Mouse (Mus musculus): ENCODE measurements around the gene Celsr3.

Gene Celsr3

DNA sequence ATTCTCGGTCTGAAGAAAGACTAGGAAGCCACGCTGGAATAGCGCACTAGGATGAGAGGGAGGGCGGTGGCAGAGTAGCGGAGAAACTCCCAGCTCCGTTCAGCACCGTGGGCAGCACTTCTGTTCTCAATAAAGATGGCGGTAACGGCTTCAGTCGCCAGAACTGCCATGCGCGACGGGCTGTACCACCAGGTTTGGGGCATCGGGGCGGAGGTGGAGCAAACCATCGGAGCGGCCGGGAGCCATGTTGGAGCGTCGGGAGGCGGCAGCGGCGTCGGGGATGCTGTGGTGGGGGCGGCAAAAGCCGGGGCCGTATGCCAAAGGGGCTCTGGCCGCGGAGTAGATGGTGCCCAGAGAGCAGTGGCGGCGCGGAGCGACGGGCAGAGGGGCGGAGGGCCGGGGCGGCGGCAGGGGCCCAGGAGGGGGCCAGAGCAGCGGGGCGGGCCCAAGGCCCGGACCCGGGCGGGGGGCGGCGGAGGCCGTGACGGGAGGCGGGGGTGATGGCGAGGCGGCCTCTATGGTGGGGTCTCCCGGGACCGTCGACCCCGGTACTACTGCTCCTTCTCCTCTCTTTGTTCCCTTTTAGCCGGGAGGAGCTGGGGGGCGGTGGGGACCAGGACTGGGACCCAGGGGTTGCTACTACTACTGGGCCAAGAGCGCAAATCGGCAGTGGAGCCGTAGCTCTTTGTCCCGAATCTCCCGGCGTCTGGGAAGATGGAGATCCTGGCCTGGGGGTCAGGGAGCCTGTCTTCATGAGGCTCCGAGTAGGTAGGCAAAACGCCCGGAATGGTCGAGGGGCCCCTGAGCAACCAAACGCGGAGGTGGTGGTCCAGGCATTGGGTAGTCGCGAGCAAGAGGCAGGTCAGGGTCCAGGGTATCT, at the start of gene Celsr3:
TSS of gene Celsr3 (plus strand) at position 501 of the 880 bp plus-strand sequence.
- in situ Hi-C loops (cut with MboI, MseI), result loop anchor here in 1 of 2 experiments (25.0 kb wide), 1 partner anchor 786 kb away; no protein-coding TSS in a partner anchor

DNA sequence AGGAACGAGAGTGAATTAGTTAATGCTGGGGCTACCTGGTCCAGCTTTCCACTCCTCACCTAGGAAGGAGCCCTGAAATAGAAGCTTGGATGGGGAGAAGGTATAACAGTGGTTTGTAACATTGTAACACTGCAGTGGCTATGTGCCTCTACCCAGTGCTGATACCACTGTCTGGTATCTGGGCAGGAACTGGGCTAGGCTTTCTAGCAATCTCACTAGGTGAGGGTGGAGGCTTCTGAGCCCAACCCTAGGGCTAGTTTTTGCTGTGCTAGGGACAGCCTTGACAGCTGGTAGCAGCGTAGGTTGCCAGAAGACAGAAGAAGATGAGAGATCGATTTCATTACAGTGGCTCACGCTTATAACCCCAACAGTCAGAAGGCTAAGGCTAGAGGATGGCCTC, 49.5 kb upstream of the Celsr3 start:
- in situ Hi-C loops (cut with MboI, MseI), result no loop called here

DNA sequence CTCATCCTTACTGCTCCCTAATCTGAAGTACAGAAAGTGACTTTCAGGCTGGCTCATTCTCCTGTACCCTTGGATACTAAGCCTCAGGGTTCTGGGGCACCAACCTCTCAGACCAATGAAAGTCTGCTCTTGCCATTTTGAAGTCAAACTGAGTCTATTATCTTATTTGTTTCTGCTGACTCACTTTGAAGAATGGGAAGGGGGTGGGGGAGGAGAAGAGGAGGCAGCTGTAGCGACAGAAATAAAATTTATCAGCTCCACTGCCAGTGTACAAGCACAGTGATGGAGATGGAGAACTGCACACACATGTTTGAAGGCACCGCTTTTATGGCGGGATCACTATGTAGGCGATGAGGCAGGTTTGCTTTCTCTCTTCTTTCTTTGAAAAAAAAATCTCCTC, 48.8 kb upstream of the Celsr3 start:
- in situ Hi-C loops (cut with MboI, MseI), result no loop called here

DNA sequence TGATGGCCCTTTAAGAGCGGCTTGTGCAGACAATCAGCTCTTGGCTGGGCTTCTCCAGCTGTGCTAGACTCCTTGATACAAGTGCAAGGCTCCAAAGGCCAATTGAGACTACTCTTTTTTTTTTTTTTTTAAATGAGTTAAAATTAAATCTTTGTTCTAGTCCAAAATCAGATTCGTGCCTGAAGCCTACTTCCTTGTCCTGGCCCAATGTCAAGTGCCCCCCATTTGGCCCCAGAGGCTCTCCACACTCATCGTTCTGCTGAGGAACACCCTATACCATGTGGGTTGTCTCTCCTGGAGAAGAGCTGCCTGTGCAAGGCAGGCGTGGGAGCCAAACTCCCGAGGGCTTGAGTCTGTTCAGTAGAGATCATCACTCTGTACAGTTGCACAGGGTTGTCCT, 45.2 kb upstream of the Celsr3 start:
- in situ Hi-C loops (cut with MboI, MseI), result loop anchor here in 1 of 2 experiments (10.0 kb wide), 1 partner anchor 1896 kb away; the partner anchor contains the start of gene Rbm15b

DNA sequence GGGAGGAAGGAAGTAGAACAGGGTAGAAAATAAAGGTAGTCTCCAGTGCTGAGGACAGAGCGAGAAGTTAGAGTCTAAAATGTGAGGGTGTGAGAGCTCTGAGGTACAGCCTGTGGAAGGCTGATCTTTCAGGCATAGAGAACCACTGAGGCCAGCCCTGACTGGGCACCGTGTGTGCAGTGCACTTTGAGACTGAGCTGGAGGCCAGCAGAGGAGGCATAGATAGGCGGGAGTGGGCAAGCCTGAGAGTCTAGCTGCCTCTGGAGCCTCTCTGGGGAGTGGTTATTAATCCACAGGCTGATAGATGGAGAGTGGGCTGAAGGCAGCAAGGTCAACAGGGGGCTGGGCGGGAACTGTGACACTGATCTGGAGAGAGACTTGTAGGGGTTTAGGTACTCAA, 44.2 kb upstream of the Celsr3 start:
- in situ Hi-C loops (cut with MboI, MseI), result loop anchor here in 1 of 2 experiments (10.0 kb wide), 1 partner anchor 1897 kb away; the partner anchor contains the start of gene Rbm15b

DNA sequence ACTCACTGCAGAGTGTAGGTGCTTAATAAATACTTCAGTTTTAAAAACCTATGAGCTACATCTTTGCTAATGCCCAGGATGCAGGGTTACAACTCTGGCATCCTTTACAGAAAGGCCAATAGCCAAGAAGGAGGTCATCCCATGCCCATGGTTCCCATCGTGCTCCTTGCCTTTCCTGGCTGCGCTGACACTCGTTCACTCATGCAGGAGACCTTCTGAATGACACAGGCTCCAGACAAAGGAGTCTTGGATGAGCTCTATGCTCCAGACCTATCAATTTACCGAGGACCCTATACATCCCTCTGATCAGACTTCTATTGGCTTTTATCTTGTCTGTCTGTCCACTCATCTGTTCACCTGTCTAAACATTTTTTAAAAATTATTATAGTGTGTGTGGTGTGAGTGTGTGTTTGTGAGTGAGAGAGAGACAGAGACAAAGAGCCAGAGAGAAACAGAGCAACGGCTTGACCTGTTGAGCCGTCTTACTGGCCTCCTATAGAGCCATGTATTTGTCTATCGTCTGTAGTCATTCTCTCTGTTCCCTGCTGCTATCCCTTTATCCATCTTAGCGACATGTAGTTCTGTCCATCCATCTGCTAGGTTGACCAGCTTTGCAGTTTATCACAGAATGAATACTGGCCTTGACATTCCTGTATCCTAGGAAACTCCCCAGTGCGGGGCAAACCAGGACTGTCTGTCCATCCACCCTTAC, 43.1 kb upstream of the Celsr3 start:
- in situ Hi-C loops (cut with MboI, MseI), result loop anchor here in 1 of 2 experiments (10.0 kb wide), 1 partner anchor 1898 kb away; the partner anchor contains the start of gene Rbm15b

DNA sequence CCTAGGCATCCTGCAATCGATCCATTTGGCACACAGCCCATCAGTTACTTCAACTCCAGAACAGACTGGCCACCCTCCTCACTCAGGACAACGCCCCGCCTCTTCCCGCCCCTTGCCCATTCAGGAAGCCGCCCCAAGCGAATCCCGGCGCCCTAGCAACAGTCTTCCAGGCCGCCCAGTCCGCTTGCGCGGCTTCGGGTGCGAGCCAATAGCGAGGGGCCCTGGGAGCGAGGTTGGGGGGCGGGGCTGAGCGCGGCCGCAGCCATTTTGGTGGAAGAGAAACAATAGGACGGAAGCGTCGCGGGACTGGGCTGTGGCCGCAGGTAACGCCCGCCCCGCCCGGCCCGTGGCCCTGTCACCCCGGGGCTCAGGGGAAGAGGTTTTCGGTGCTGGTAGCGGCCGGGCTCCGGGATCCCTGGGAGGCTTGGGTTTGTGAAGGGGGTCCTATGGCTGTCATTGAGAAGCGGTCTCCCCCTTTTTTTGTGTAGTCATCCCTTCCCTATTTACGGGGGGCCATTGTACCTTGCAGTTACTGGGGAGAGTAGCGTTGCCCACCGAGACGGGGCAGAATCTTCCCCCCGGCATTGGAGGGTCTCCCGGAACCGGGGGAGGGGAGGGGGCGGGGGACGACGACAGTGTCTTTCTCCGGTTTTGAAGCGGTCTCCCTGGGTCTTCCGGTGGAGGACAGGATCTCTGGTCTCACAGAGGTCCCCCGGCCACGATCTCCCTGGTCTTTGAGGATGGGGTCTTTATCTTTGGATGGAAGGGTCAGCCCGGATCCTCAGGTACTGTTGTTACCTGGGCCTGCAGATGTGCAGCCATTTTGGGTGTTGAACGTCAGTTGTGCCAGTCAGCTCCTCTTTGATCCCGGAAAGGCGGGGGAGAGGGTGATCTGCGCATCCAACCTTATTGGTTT, 42.3 kb upstream of the Celsr3 start, which contains the start of gene Ip6k2:
TSS of gene Ip6k2 (plus strand) at position 249 of the 916 bp plus-strand sequence.
- in situ Hi-C loops (cut with MboI, MseI), result loop anchor here in 1 of 2 experiments (10.0 kb wide), 1 partner anchor 1899 kb away; the partner anchor contains the start of gene Rbm15b

DNA sequence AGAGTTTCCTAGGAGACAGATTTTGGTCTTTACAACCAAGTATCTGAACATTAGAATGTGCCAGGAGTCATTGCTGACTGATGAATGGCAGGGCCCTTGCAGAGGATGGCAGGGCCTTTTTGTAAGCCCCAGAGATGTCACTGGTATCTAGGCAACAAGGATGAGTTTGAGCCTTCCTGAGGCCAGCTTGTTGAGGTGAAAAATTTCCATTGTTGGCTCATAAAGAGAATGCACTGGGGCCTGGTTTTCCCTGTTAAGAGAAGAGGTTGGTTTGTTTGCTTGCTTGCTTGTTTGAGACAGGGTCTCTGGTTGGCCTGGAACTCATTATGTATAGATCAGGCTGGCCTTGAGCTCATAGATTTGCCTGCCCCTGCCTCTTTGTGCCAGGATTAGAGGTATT, 40.7 kb upstream of the Celsr3 start:
- in situ Hi-C loops (cut with MboI, MseI), result loop anchor here in 1 of 2 experiments (10.0 kb wide), 1 partner anchor 1901 kb away; the partner anchor contains the start of gene Rbm15b

DNA sequence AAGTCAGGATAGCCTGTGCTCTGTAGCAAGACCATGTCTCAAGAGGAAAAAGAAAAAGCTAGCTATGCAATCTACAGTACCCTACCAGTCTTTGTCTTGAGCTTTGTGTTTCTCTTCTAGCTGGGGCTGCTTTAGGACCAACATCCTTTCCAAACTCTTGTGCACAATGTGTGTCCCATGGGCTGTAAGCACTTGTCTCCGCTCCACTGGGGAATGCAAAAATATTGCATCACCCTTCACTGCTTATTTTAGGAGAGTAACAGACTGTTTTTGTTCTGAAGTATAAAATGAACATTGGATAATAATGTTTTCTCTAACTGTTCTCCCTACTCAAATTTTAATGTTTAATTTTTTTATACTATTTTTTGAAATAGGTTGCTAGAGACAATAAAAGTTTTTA, 39.6 kb upstream of the Celsr3 start:
- in situ Hi-C loops (cut with MboI, MseI), result loop anchor here in 1 of 2 experiments (10.0 kb wide), 1 partner anchor 1902 kb away; the partner anchor contains the start of gene Rbm15b

DNA sequence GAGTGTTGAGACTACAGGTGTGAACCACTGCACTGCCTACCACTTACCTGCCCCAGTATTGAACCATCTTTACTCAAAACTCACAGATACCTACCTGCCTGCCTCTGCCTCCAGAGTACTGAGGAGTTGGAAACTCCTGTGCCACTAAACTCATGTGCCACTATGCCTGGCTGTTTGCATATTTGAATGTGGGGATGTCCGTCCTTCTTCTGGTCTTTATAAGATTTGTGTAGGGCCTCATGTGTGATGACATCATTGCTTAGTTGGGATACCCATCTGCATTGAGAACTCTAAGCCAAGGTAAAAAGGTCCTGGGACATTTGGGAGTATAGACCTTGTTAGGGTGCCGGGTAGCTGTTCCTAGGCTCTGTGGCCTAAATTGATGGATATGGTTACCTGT, 39.0 kb upstream of the Celsr3 start:
- in situ Hi-C loops (cut with MboI, MseI), result loop anchor here in 1 of 2 experiments (10.0 kb wide), 1 partner anchor 1902 kb away; the partner anchor contains the start of gene Rbm15b

DNA sequence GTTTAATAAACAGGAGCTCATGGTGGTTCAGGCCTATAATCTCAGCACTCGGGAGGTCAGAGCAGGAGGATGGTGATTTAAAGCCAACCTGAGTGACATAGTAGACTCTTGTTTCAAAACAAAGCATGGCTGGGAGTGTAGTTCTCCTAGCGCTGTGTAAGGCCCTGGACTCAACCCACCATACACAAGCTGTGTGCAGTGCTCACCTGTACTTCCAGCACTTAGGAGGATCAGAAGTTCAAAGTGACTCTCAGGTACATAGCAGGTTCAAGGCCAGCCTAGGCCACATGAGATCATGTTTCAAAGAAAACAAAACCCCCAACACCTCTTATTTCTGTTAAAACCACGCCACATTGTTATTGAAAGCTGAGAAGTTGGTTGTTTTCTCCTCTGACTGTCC, 37.4 kb upstream of the Celsr3 start:
- in situ Hi-C loops (cut with MboI, MseI), result loop anchor here in 1 of 2 experiments (10.0 kb wide), 1 partner anchor 1904 kb away; the partner anchor contains the start of gene Rbm15b

DNA sequence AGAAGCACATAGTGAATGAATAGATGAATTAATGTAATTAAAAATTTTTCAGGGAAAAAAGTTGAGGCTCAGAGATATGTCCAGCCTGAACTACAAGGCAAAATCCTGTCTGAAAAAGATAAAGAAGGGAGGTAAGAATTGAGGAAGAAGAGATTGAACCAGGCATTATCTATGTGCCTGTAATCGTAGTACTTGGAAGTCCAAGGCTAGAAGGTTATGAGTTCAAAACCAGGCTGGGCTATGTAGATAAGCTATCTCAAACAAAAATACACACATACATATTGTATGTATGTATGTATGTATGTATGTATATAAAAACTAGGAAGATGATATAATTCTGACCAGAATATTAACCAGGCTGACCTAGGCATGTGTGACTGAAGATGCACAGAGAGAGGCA, 33.8 kb upstream of the Celsr3 start:
- in situ Hi-C loops (cut with MboI, MseI), result no loop called here

DNA sequence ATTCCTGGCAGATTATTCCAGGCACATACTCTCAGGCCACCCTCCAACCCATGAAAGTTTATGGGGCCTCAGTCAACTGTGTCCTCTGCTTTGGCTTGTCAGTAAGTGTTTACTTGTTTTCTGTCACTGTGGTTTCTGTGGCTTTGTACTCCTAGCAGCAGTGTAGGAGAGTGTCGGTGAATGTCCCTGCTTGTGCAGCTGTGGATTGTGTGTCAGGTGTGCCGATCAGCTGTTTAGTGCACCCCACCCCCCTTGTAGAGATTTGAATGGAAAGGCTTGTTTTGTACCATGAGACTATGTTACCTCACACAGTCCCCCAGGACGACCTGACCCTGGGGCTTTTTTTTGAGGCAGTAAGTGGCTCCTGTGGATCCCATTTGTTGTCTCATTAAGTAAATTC, 33.4 kb upstream of the Celsr3 start:
- in situ Hi-C loops (cut with MboI, MseI), result no loop called here

DNA sequence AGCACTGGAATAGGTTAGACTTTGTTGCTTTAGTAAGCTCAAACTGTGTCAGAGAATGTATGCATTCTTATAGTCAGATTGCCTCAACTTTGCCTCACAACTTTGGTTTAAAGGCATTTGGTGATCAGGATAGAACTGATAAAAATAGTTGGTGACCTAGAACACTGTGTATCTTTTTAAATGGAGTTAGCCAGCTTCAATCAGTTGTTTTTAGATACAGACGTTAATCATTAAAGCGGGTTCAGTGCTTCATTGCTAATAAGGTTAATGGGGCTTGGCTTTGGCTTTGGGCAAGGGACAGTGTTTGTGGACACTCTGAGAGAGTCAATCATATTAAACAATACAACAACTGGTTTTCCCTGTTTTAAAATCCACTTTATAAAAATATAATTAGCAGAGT, 30.8 kb upstream of the Celsr3 start:
- in situ Hi-C loops (cut with MboI, MseI), result no loop called here

DNA sequence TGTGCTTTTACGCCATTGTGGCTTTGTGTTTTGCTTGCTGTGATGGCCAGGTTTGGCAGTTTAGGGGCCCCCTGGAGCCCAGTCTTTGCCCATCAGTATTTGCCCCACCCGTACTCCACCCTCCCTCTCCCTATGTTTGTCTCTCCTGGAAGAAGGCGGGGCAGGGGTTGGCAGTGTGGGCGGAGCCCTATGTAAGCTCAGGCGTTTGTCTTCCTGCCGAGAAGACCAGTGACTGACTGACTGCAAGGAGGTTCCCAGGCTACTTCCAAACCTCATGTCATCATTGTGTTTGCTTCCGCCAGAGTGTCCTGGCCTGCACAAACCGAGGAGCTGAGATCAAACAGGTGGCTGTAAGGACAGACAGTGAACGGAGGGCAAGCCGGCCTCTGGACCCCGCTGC, 30.4 kb upstream of the Celsr3 start:
- in situ Hi-C loops (cut with MboI, MseI), result no loop called here

DNA sequence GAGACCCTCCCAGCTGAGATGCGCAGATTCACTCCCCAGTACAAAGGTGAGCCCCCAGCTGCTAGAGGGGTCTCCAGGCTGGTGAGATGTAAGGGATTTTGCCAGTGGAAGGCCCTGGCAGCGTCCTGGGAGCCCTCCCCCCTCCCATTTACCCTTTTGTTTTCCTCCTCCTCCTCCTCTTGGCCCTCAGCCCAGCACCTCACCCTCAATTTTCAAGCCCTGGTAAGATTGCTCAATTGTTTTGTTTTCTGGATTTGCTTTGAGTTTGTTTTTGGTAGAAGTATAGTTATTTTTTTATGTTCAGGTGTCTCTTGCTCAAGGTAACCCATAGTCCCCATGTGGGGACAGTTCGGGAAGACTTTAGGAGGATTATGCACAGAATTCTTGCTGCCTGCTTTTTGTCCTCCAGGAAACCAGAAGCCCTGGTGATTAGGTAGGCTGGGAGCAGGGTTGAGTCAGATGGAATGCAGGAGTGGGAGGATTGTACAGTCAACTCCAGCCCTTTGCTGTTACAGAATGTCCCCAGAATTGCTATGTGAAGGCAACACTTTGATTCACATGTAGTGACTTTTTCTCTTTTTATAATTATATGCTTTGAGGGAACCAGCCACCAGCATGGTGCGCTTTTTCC, 29.7 kb upstream of the Celsr3 start:
- in situ Hi-C loops (cut with MboI, MseI), result no loop called here

DNA sequence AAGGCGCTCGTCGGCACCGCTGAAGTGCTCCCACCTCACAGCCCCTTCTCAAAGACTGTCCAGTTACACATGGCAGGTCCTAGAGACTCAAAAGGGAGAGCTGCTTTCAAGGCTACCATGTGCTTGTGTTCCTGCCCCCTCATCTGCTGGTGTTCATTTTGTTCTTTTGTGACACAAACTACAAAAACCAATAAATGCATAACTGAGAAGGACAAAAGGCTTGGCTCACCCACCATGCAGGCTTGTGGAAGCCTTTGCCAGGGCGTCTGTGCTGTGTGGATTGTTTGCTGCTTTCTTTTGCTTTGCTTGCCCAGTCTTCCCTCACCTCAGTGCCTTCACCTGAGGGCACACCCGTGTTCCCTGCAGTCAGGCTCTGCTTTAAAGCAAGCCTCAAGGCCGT, 28.6 kb upstream of the Celsr3 start:
- in situ Hi-C loops (cut with MboI, MseI), result no loop called here

DNA sequence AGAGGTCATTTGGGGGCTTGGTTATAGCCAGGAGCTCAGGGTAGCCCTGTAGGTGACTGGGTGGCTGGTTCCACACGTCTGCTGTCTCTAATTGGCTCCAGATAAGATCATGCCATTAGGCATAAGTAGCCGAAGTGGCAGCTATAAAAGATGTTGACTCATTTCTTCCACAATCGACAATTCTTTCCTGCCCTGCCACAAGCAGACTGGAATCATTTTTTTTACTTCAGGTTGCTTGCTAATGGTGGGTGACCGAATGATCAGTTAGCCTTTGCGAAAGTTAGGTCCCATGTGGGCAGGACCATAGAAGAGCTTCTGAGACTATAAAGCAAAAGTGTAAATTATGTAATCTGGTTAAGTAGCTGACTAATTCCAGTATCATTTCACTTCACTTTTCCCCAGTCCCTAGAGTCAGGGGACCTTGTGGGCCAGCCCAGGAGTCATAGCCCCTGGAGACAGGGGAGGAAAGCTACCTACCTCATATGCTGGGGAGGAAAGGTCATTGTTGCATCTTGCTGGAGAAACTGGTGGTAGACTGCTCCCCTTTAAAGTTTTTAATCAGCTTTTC, 27.5 kb upstream of the Celsr3 start:
- in situ Hi-C loops (cut with MboI, MseI), result no loop called here

DNA sequence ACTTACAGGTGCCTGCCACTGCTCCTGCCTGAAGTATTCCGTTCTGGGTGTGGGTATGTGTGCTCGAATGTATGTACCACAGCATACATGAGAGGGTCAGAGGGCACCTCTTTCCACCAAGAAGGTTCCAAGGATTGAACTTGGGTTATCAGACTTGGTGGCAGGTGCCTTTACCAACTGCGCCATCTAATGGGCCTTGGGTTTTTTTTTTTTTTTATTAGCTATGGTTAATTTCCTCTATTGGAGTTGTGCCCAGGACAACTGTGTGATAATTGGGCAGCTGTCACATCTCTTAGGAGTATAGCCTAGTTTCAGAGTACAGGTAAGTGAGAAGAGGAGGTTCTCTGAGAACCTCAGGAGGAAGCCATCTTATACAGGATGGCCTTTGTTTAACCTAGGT, 26.6 kb upstream of the Celsr3 start:
- in situ Hi-C loops (cut with MboI, MseI), result no loop called here

DNA sequence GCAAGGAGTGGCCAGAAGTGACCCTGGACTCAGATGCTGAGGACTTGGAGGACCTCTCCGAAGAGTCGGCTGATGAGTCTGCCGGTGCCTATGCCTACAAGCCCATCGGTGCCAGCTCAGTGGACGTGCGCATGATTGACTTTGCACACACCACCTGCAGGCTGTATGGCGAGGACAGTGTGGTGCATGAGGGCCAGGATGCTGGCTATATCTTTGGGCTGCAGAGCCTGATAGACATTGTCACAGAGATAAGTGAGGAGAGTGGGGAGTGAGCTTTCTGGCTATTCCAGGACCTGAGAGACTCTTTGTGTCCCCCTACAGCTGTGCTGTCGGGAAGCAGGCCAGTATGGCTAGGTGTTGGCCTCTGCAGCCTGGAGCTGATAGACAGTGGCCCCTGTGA, 20.4 kb upstream of the Celsr3 start:
- in situ Hi-C loops (cut with MboI, MseI), result loop anchor here in 1 of 2 experiments (5.0 kb wide), 1 partner anchor 1502 kb away; the partner anchor contains the start of gene Elp6
